Mouse (Mus musculus) liver, adult 2 months (tissue): ENCODE measurements around the gene Slc25a30.

Experiments
- CTCF ChIP-seq: fragments of 200-500 bp; IDR thresholded peaks from 2 replicates; pipeline ENCODE4 v1.5.1; 2011; ENCODE audit warnings: low read depth, low read length, control low read depth
- POLR2A ChIP-seq: fragments of 200-500 bp; IDR thresholded peaks from 2 replicates; pipeline ENCODE4 v1.6.1; 2011; ENCODE audit warnings: low read length, control low read depth; ENCODE audit not compliant: insufficient read depth; ENCODE audit errors: extremely low read depth

DNA sequence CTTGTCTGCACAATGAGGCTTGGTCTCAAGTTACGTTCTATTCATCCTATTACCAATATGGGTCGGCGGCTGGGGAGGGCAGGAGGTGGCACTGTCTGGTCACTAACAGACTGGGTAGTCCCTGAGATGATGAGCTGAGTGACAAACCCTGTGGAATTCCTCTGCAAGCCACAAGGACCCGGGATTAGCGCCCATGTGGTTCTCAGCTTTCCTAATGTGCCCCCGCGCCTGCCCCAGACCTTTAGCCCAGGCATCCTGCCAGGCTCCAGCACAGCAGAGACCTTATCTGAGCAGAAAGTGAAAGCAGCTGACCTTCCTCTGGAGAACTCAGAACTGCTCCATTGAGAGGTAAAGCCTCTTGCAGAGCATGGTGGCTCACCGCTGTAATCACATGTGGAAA, 21.0 kb upstream of the Slc25a30 start:
- peak; percentile 74 for TF ChIP-seq CTCF
- TF ChIP-seq POLR2A: no peak
